Mouse (Mus musculus): Measurements from ENCODE around the gene Eno3.

Eno3 gene

GRCm38 (mm10) chr11:70679894-70680293 lies 22.9 kb downstream of the Eno3 start:
- DNase-seq (ENCODE audit: low read depth, low spot score) = no peak

DNA sequence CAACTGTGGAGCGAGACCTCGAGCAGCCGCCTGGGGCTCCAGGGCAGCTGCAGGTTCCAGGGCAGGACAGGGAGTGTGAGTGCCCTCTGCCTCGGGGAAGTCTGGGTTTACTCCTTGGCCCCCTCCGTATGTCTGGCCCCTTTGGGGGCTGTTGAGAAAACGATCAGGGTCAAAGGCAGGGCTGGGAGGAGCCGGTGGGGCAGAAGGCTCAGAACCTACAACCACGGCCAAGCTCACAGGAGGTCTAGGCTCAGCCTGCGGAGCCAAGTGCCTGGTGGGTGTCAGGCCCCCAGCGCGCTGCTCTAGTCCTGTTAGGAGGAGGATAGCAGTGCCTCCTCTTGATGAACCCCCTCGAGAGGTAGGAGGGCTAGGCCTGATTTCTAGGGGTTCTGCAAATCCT lies 24.2 kb downstream of the Eno3 start:
- DNase-seq (ENCODE audit: low read depth, low spot score) = no peak

- DNase-seq (ENCODE audit: low read depth, low spot score) = peak; percentile 74
Measured at GRCm38 (mm10) chr11:70681897-70682581, 25.0 kb downstream of the Eno3 start.

GRCm38 (mm10) chr11:70683640-70684039 lies 26.6 kb downstream of the Eno3 start:
- DNase-seq (ENCODE audit: low read depth, low spot score) = no peak

- no peak for DNase-seq (ENCODE audit: low read depth, low spot score)
Measured at GRCm38 (mm10) chr11:70686901-70687566, 30.0 kb downstream of the Eno3 start.

GRCm38 (mm10) chr11:70687601-70688199 lies 30.7 kb downstream of the Eno3 start, which contains the start of gene Camta2:
Gene Camta2, minus strand, starts transcription at chr11:70688105.
- peak; percentile 52 for DNase-seq (ENCODE audit: low read depth, low spot score)

- DNase-seq (ENCODE audit: low read depth, low spot score) = no peak
Measured at GRCm38 (mm10) chr11:70688372-70688771, 31.4 kb downstream of the Eno3 start.

DNA sequence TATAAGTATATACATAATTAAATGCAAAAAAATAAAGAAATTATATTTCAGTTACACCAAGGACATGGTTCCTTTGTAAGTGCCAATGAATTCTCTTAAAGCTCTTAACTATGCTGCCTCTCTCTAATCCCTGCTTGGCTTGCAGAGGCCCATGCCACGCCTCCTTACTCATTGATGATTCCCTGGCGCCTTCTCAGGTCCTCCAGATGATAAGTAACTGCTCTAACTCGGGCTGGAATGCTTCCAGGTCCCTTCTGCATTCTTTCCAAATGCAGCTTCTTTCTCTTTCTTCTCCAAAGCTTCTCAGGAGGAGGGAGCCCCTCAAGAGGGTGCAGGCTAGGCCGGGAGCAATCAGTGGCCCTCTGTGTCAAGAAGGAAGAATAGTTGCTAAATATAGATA lies 32.6 kb downstream of the Eno3 start:
- no peak for DNase-seq (ENCODE audit: low read depth, low spot score)

DNA sequence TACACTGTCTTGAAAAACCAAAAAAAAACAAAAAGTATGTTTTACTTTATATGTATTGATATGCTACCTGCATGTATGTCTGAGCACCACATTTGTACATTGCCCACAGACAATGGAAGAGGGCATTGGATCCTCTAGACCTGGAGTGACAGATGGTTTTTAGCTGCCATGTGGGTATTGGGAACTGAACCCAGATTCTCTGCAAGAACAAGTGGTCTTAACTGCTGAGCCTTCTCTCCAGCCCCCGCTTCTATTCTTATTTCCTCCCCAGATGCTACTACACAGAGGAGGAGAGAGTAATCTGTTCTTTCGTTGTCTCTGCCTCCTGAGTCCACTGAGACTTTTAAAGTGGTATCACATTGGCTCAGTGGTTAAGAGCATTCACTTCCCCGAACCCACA lies 36.5 kb downstream of the Eno3 start:
- DNase-seq (ENCODE audit: low read depth, low spot score) = no peak

DNA sequence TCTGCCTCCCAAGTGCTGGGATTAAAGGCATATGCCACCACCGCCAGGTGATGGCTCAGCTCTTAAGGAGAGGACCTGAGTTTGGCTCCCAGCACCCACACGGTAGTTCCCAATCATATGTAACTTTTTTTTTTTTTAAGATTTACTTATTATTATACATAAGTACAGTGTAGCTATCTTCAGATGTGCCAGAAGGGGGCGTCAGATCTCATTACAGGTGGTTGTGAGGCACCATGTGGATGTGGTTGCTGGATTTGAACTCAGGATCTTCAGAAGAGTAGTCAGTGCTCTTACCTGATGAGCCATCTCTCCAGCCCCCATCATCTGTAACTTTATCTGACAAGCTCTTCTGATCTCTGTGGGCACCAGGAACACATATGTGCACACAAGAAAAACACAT lies 40.4 kb downstream of the Eno3 start:
- no peak for DNase-seq (ENCODE audit: low read depth, low spot score)

GRCm38 (mm10) chr11:70699051-70699450 lies 42.0 kb downstream of the Eno3 start:
- no peak for DNase-seq (ENCODE audit: low read depth, low spot score)

DNA sequence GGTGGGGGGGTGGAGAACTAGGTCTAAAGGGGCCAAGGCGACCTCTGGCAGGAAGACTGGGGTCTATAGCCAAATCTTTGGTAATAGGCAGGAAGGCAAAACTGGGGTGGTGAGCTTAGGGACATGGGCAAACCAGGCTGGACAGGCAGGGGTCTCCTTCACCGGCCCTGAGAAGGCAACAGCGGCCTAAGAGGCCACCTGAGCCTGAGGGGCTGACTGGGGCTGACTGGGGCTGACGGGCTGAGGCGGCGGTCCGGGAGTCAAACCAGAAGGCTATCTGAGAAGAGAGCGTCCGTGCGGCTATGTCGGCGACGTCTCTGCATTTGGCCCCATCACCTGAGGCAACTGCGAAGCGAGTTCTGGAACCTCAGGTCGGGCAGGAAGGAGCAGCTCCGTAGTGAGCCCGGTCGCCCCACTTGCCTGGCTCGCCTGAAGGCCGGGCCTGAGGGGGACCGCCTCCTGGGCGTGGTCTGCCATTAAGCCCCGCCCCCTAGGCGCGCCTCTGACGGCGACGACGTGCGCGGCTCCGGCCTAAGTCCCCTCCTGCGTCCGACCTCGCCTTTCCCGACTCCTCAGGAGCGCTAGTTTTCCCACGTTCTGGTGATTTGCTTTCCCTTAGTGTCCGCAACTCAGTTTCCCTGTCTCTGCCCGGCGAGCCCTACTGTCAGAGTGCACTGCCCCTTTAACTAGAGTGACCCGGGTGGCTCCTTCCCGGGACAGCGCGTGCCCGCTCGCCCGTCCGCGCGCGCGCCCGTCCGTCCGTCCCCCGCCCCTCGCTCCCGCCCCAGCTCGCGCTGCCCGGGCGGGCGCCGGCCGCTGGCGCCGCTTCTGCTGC lies 42.9 kb downstream of the Eno3 start, which contains the start of the genes Inca1 and Kif1c:
Inca1 (minus strand) TSS at position 434 of the 835 bp plus-strand sequence.
Kif1c (plus strand) TSS at position 827 of the 835 bp plus-strand sequence.
- peak; percentile 92 for DNase-seq (ENCODE audit: low read depth, low spot score)

DNA sequence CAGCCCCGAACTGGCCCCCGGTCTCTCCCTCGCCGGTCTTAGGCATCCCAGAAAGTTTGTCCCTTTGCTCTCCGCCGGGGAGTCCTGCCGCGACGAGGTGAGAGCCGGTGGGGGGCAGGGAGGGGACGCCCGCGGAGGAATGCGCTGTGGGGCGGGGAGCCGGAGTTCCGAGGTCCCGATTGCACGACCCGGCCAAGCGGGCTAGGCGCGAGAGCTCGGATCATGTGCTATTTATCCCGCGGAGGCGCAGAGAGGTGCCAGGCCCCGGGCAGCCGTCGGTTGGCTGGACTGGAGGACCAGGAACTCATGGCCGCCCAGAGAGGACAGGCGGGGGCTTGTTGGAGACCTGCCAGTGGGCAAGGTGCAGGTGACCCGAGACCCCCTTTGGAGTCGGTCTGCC lies 43.6 kb downstream of the Eno3 start:
- DNase-seq (ENCODE audit: low read depth, low spot score) = no peak

- DNase-seq (ENCODE audit: low read depth, low spot score) = no peak
Measured at GRCm38 (mm10) chr11:70701221-70701955, 44.4 kb downstream of the Eno3 start.

DNA sequence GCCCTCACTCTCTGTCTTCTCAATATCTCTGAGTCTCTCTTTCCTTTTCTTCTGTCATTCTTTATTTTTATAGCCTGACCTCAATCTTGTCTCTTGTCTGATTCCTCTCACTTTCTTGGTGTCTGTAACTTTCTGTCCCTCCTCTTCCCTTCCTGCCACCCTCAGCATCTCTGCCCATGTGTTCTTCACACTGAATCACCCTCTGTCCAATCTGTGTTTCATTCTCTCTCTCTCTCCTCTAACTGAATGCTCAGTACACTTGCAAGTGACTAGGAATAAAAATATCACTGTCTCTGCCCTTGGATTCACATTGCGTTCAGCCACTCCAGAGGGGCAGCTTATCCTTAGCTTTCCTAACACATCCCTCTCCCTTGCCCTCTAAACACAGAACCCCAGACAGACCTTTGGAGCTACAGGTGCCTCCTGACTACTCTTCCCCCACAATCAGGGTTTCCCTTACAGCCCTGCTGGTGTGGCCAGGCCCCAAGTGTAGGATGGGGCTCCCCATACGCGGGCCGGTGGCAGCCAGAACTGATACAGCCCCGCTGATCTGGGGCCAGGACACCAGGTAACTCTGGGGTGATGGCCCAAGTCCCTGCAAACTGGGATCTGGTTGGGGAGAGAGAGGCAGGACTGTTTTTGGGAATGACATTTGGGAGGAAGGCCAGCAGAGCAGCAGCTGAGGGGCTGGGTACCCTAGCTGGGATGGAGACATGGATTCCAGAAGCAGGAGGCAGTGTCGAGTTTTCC lies 45.2 kb downstream of the Eno3 start:
- DNase-seq (ENCODE audit: low read depth, low spot score) = no peak

GRCm38 (mm10) chr11:70702781-70703180 lies 45.8 kb downstream of the Eno3 start:
- no peak for DNase-seq (ENCODE audit: low read depth, low spot score)

DNA sequence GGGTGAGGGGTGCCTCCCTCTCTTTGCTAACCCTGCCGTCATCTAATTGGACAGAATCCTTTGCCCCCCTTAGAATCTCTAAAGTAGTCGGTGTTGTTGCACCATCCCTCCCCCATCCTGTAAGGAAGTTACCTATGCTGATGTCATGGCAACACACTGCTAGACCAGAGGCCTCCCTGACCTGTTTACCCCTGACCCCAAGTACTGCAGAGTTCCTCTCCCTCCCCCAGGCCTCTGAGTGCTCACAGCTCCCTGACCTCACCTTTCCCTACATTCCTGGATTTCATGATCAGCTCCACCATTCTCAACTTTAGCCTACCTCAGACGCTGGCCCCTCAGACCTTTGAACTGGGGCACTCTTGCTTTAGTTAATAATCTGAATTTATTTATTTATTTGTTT lies 49.1 kb downstream of the Eno3 start:
- DNase-seq (ENCODE audit: low read depth, low spot score) = no peak

GRCm38 (mm10) chr11:70711026-70711425 lies 54.0 kb downstream of the Eno3 start:
- no peak for DNase-seq (ENCODE audit: low read depth, low spot score)

All from WW6 (cell line).